Mouse (Mus musculus): ENCODE results near the gene Ptpn9.

GRCm38 (mm10) chr9:57076701-57077660, 82.3 kb downstream of the Ptpn9 start:
- TF ChIP-seq GATA1 (IDR thresholded peaks at IDR 0.05; ENCODE audit: low read length): no peak
- no peak for TF ChIP-seq TAL1 (IDR thresholded peaks at IDR 0.05; ENCODE audit: low read length)
